Mouse (Mus musculus) hindbrain, embryonic 14.5 days (tissue): ENCODE data around the gene Atxn10. TPM values are rescaled to one million over a fixed set of nuclear protein-coding genes. Genes with fewer than 3 reads are reported as not detected.

ENCODE experiments used
- ATAC-seq: fragments of 200-750 bp; cut with Nextera tagmentation; 2 replicates; pipeline ENCODE4 v1.8.0; 2017; ENCODE audit warnings: moderate number of reproducible peaks, mild to moderate bottlenecking, moderate TSS enrichment, moderate library complexity; ENCODE audit not compliant: low FRiP score
- DNase-seq: peaks from one replicate; pipeline ENCODE4 v3.0.0-alpha.2; 2015; ENCODE audit warnings: low spot score
- H3K27ac ChIP-seq: fragments of 300-500 bp; sonication (generic); 2 replicates; pipeline ENCODE4 v1.5.1; 2014; ENCODE audit warnings: mild to moderate bottlenecking, moderate library complexity
- H3K27me3 ChIP-seq: fragments of 300-500 bp; sonication (generic); 2 replicates; pipeline ENCODE4 v1.6.1; 2014; ENCODE audit warnings: mild to moderate bottlenecking, low read length, mixed read lengths; ENCODE audit not compliant: control insufficient read depth, insufficient read depth
- H3K36me3 ChIP-seq: fragments of 300-500 bp; sonication (generic); replicated peaks from 2 replicates; pipeline ENCODE4 v1.6.1; 2014; ENCODE audit not compliant: control insufficient read depth, insufficient read depth
- H3K4me1 ChIP-seq: fragments of 300-500 bp; sonication (generic); replicated peaks from 2 replicates; pipeline ENCODE4 v1.6.1; 2014; ENCODE audit warnings: antibody characterized with exemption, low read length, mixed read lengths; ENCODE audit not compliant: control insufficient read depth, insufficient read depth
- H3K4me2 ChIP-seq: fragments of 300-500 bp; sonication (generic); replicated peaks from 2 replicates; pipeline ENCODE4 v1.6.1; 2014; ENCODE audit warnings: mild to moderate bottlenecking, moderate library complexity
- H3K4me3 ChIP-seq: fragments of 300-500 bp; sonication (generic); replicated peaks from 2 replicates; pipeline ENCODE4 v1.5.1; 2014; ENCODE audit warnings: mild to moderate bottlenecking, low read length
- H3K9ac ChIP-seq: fragments of 300-500 bp; sonication (generic); 2 replicates; pipeline ENCODE4 v1.6.1; 2014
- H3K9me3 ChIP-seq: fragments of 300-500 bp; sonication (generic); 2 replicates; pipeline ENCODE4 v1.6.1; 2016; ENCODE audit warnings: low read length; ENCODE audit not compliant: control insufficient read depth
- WGBS: fragments of 180-500 bp; shearing (Covaris S2); extraction: QIAGEN DNeasy Blood & Tissue Kit; methylation state at CpG from one replicate; pipeline ENCODE4 v1.1.7; 2014; 5-methylcytosine and 5-hydroxymethylcytosine counted together
- polyA plus RNA-seq: library from polyadenylated mRNA; unstranded; fragments of >200 nt; fragmentation: Nextera tagmentation; extraction: Ambion mirVana; gene quantifications from 2 replicates; pipeline ENCODE4 v1.2.1, GENCODE M21; 2014

Atxn10 gene
- polyA plus RNA-seq, 1 experiment from 2014 or later: 534 TPM

DNA sequence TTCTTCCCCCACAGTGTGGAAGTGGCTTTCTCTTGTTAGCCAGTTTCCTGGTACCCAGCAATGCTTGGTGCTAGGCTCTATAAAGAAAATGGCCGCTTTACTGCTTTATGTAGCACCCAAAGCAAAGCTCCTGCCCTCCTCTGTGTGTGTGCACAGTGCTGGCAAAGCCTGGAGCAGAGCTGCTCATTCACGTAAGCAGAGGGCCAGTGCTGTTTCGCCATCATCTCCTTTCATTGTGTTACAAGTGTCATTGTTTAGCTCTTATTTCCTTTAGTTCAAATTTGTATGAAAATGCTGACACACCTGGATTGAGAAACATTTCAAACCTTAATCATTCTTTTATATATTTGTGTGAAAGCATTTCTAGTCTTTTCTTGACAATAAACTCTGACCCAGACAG is 69.5 kb downstream of the Atxn10 start:
- peaks cover 17% of the 10 kb centered on the region for H3K36me3 ChIP-seq
- H3K4me1 ChIP-seq: peaks cover 35% of the 10 kb centered on the region
- no peaks in the 10 kb centered on the region for H3K27me3 ChIP-seq
- no peaks in the 10 kb centered on the region for H3K9me3 ChIP-seq
- ATAC-seq: no peak
- no peak overlapping the region for H3K4me2 ChIP-seq
- H3K9ac ChIP-seq: no peak overlapping the region
- H3K27ac ChIP-seq: no peak overlapping the region
- no peak overlapping the region for H3K4me3 ChIP-seq
- DNase-seq: no peak
- WGBS: 85% methylated on average over 3 of the region's 3 CpGs

DNA sequence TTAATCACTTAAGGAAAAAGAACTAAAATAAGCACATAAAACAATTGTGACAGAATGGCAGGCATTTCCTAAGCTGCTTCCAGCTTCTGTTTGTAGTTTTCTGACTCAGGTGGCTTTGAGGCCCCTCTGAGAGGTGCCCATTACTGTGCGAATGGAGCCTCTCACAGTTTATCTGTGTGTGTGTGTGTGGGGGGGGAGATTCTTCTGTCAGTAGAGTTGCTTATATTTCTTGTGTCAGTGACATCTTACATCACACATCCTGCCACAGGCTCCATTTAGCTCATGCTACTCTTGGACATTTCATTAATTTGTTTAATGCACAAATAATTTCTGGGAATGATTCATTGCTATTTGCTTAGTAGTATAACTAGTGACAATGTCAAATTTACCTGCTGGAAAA is 70.8 kb downstream of the Atxn10 start:
- ATAC-seq (no peak), DNase-seq (no peak)
- Histone ChIP-seq H3K36me3 (peaks cover 13% of the 10 kb centered on the region), H3K4me3 (no peak overlapping the region), H3K9ac (no peak overlapping the region), H3K4me1 (peaks cover 32% of the 10 kb centered on the region), H3K4me2 (no peak overlapping the region), H3K27ac (no peak overlapping the region), H3K9me3 (no peaks in the 10 kb centered on the region), H3K27me3 (no peaks in the 10 kb centered on the region)
- WGBS: 81% methylated on average over 1 of the region's 1 CpGs

DNA sequence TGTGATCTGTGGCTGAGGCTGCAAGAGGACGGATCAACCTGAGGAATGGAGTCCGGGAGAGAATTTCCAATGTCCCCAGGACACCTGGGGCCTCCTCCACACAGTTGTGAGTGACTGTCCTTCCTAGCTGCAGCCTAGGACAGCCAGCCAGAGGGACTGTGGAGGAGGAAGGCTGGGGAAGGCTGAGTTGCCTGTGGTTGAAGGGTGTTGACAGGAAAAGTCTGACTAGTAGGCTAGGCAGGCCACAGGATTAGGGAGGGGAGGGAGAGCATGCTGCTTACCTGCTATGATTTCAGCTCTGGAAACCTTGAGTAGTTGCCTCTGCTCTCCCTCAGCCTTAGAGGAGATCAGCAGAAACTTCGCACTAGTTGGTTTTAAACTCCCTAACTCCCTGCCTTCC is 71.3 kb downstream of the Atxn10 start:
- 89% methylated on average over 3 of the region's 3 CpGs for WGBS
- H3K4me1 ChIP-seq: peaks cover 27% of the 10 kb centered on the region
- H3K9me3 ChIP-seq: no peaks in the 10 kb centered on the region
- peaks cover 13% of the 10 kb centered on the region for H3K36me3 ChIP-seq
- H3K9ac ChIP-seq: no peak overlapping the region
- no peaks in the 10 kb centered on the region for H3K27me3 ChIP-seq
- H3K4me2 ChIP-seq: no peak overlapping the region
- H3K4me3 ChIP-seq: no peak overlapping the region
- no peak for DNase-seq
- no peak for ATAC-seq
- no peak overlapping the region for H3K27ac ChIP-seq

DNA sequence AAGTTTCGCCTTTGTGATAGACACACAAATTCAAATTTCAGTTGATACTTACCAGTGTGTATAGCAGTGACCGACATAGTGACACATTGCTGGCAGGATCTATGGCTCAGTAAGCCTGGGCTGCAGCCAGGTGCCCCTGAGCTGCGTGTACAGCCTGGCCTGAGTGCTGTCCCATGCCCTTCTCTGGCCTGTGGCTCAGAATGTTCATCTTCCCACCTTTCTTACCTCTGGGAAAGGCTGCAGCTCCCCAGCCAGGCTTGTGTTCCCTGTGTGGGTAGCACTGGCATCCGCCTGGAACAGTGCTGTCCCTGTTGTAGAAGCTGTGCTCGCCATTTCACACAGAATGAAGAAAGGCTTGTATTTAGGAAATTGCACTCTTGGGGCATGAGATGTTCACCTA is 72.7 kb downstream of the Atxn10 start:
- H3K4me3 ChIP-seq: no peak overlapping the region
- no peaks in the 10 kb centered on the region for H3K9me3 ChIP-seq
- 0 out of 2 replicates have a peak overlapping the region, but pooled peaks have one; percentile 17 for H3K27ac ChIP-seq
- H3K9ac ChIP-seq: no peak overlapping the region
- no peaks in the 10 kb centered on the region for H3K27me3 ChIP-seq
- H3K36me3 ChIP-seq: peaks cover 13% of the 10 kb centered on the region
- ATAC-seq (no peak), DNase-seq (no peak)
- H3K4me2 ChIP-seq: no peak overlapping the region
- 77% methylated on average over 5 of the region's 5 CpGs for WGBS
- peaks cover 18% of the 10 kb centered on the region for H3K4me1 ChIP-seq

DNA sequence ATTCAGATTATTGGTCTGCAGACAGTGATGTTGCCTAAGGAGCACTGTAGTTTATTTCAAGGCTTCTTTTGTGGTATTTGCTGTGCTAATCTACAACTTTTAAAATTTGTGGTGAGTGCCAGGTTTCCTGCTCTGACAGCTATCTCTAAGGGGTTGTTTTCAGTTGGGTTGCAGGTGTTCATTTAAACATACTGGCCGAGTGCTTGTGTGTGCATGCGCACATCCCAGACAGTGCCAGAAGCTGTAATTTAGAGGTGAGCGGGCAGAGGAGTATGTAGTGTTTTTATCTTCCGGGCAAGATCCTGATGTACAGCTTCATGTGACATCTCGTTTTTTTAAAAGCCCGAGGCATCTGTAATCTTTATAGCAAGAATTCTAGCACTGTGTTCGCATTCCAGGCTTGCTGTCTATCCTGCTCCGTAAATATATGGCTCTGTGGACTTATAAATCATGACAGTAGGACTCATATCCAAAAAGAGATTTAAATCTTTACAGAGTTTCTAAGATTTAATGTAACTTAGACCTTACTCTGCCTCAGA is 73.3 kb downstream of the Atxn10 start:
- ATAC-seq (no peak), DNase-seq (no peak)
- WGBS: 74% methylated on average over 8 of the region's 8 CpGs
- peaks cover 18% of the 10 kb centered on the region for H3K4me1 ChIP-seq
- H3K36me3 ChIP-seq: peaks cover 13% of the 10 kb centered on the region
- H3K9me3 ChIP-seq: no peaks in the 10 kb centered on the region
- H3K4me3 ChIP-seq: no peak overlapping the region
- no peak overlapping the region for H3K4me2 ChIP-seq
- 0 out of 2 replicates have a peak overlapping the region, but pooled peaks have one; percentile 17 for H3K27ac ChIP-seq
- H3K27me3 ChIP-seq: no peaks in the 10 kb centered on the region
- no peak overlapping the region for H3K9ac ChIP-seq

DNA sequence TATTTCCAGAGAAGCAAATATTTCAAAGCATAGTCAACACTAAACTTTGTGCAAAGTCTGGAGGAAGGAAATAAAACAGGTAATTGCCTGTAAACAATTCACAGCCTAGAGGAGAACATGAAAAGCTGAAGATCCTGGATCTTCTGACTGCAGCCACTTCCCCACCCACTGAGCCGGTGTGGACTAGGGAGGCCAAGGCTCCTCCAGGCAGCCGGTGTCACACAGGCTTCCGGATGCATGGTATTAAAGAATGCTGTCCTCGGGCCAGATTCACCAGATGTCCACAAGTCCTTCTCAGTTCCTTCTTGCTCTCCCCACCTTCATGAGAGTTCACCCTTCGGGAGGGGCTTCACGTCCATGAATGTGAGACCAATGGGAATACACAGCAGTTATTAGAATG is 73.8 kb downstream of the Atxn10 start:
- WGBS: 74% methylated on average over 6 of the region's 6 CpGs

DNA sequence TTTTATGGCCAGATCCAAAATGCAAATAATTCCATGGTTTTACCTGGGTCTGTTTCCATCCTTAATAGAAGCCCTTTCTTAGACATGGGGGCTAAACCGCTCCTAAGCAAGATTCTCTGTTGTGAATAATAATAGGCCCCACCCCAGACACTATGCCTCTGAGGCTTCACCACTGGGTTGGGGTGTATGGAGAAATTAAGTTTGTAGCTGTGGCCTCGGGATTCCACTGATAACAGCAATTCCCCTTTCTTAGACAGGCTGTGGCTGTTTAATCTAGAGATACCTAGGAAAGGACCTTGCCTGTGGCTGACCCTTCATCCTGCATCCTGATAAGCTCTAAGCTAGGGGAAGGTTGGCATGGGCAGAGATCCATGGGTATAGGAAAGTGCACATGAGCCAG is 78.6 kb downstream of the Atxn10 start:
- WGBS: 96% methylated on average over 2 of the region's 2 CpGs
- no peak overlapping the region for H3K4me3 ChIP-seq

More for the DNA sequence above, 73.8 kb downstream of the Atxn10 start:
- Histone ChIP-seq H3K9ac (no peak overlapping the region), H3K4me3 (no peak overlapping the region), H3K9me3 (no peaks in the 10 kb centered on the region), H3K4me1 (peaks cover 18% of the 10 kb centered on the region), H3K27ac (no peak overlapping the region), H3K36me3 (peaks cover 12% of the 10 kb centered on the region), H3K4me2 (no peak overlapping the region), H3K27me3 (no peaks in the 10 kb centered on the region)
- DNase-seq (no peak), ATAC-seq (no peak)

DNA sequence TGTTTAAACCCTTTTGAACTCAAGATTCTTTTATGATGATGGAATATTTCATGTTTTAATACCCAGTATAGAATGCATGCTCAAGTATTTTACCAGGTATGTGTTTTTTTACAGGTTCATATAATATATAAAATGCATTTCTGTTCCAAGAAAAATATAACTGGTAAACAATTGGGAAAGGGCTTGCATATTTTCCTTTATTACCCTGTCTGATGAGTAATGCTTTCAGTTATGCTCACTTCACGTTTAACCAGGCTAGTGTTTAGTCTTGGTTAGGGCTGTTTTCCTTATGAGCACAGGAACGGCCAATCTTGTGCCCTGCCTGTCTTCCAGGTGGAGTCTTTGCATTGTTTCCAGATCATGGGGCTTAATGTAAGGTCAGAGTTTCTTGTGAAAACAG is 84.6 kb downstream of the Atxn10 start:
- Histone ChIP-seq H3K4me2 (no peak overlapping the region), H3K4me3 (no peak overlapping the region), H3K9ac (no peak overlapping the region), H3K9me3 (no peaks in the 10 kb centered on the region), H3K27me3 (no peaks in the 10 kb centered on the region), H3K4me1 (no peaks in the 10 kb centered on the region), H3K36me3 (peaks cover 9% of the 10 kb centered on the region; the same call in 1 of the 2 replicates), H3K27ac (no peak overlapping the region)
- DNase-seq (no peak), ATAC-seq (no peak)
- 78% methylated on average over 2 of the region's 2 CpGs for WGBS

More for the DNA sequence above, 78.6 kb downstream of the Atxn10 start:
- Histone ChIP-seq H3K9ac (no peak overlapping the region), H3K4me2 (no peak overlapping the region), H3K36me3 (peaks cover 9% of the 10 kb centered on the region; the same call in 1 of the 2 replicates), H3K9me3 (no peaks in the 10 kb centered on the region), H3K27me3 (no peaks in the 10 kb centered on the region), H3K4me1 (no peaks in the 10 kb centered on the region), H3K27ac (no peak overlapping the region)
- no peak for DNase-seq
- ATAC-seq: no peak

DNA sequence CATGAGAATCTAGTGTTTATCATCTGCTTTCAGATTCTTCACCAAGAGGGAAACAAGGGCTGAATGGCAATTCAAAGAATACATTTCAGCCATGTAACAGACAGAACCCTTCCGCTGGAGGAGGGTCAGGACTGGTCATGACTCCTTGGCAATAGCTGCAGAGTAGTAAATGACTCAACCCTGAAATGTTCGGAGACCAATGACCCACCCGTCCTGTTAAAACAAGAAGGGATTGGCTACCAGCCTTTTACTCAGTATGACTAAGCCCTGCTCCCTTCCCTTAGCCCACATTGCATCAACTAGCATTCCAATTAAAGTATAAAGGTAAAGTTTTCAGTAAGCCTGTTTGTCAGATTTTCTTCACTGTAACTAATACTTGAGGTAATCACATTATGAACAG is 88.2 kb downstream of the Atxn10 start:
- Histone ChIP-seq H3K27ac (0 out of 2 replicates have a peak overlapping the region, but pooled peaks have one; percentile 32), H3K36me3 (no peaks in the 10 kb centered on the region), H3K9ac (no peak overlapping the region), H3K4me1 (no peaks in the 10 kb centered on the region), H3K4me2 (no peak overlapping the region), H3K4me3 (no peak overlapping the region), H3K27me3 (no peaks in the 10 kb centered on the region), H3K9me3 (no peaks in the 10 kb centered on the region)
- no peak for DNase-seq
- 70% methylated on average over 3 of the region's 3 CpGs for WGBS
- ATAC-seq: no peak

DNA sequence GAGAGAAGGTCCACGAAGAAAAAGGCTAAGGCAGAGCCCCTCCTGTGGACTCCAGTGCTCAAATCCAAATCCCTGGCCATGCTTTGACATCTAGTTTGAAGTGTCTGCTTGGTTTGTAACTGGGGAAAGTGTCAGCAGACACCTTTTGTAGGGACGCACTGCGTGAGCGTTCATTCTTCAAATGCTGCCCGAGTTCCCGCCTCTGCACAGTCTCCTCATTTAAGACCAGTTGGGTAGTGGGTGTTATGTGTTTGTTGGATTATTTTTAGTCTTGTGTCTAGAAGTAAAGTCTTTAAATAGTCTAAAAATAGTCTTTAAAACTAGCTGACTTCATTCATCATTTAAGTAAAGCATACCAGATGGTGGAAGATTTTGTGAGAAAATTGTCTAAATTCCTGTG is 92.1 kb downstream of the Atxn10 start:
- Histone ChIP-seq H3K27me3 (no peaks in the 10 kb centered on the region), H3K9me3 (no peaks in the 10 kb centered on the region), H3K4me1 (no peaks in the 10 kb centered on the region), H3K36me3 (no peaks in the 10 kb centered on the region), H3K27ac (no peak overlapping the region), H3K4me3 (no peak overlapping the region), H3K4me2 (no peak overlapping the region), H3K9ac (no peak overlapping the region)
- DNase-seq (no peak), ATAC-seq (no peak)
- 91% methylated on average over 6 of the region's 6 CpGs for WGBS
